Mouse (Mus musculus) hindlimb bud, embryonic 11.5 days (tissue): ENCODE data around the gene Gpc6.

ENCODE experiments used
- DNase-seq: peaks from one replicate; pipeline ENCODE4 v3.0.0-alpha.2; 2012; ENCODE audit warnings: low read depth, low spot score; ENCODE audit errors: extremely low spot score

Gpc6 gene

GRCm38 (mm10) chr14:117908231-117908920, 983.3 kb downstream of the Gpc6 start:
- DNase-seq = no peak

DNA sequence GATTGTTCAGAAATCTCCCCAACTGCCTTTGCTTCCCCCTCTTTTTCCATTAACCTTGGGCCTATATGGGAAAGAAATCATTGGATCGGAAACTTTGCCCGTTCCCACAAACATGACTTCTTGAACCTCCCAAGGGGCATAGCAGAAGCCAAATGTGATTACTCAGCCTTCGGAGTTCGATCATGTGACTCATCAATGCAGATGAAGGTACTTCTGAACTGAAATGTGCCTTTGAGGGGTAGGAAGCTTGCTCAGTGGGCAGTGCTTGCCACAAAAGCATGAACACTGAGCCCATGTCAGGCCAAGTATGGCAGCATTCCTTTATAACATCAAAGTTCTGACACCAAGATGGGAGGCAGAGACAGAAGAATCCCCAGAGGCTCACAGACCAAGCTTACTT, 983.9 kb downstream of the Gpc6 start:
- DNase-seq = no peak

DNA sequence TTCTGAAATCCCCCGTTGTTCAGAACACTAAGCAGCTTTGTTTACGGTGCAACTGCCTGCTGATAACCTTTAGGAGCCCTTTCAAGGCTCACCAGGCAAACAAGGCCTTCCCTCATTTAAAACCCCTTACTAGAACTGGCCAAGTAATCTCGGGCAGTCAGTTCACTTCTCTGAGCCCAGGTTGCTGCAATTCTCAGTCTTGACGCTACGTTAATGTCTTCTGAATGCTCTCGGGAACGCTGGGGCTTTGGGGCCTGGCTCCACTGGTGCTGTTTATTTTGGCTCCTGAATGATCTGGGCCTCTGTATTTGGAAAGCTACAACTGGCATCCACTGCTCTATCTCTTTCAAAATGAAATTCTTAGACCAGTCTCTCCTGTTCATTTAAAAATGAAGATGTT, 985.2 kb downstream of the Gpc6 start:
- DNase-seq = no peak

DNA sequence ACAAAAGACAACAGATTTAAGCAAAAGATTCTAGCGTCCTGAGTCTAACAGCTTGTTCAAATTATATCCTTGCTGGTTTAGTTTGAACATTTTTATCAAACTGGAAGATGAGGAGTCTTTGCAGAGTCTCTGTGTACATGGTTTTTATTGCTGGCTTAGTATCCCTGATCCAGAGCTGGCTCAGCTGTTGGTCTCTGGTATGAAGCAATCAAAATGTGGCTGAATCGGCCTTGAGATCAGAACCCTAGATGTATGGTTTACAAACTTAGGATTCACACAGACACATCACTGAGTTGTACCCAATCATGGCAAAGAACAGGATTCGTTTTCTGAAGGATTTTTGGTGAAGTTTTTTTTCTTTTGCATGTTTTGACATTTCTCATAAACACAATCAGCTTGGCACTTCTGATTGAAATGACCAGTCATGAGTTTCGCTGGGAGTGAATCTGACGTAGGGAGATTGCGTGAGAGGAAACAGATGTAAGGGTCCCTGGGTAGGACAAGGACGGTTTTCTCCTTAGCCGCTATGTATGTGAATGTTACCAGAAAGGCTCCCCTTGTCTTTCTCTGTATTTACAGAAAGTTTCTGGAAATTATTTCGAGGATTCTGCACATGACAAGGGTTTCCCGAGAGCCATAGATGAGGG, 987.6 kb downstream of the Gpc6 start:
- no peak for DNase-seq

DNA sequence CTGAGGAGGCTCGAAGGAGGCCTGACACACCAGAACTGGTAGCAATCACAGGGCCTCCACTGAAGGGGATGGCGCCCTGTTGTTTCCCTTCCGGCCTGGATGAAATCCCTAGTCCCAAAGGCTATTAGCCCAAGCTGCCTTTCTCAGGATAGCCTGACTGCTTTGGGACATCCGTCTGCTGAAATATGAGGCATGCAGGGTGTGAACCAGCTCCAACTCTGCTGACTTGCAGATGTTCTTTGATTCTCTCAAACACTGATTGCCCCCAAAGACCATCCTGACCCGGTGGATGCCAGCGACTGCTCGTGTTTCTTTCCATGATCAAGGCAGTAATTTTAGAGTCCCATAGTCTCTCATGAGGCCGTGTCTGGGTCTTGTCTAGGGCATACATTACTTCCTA, 991.5 kb downstream of the Gpc6 start:
- DNase-seq = no peak

DNA sequence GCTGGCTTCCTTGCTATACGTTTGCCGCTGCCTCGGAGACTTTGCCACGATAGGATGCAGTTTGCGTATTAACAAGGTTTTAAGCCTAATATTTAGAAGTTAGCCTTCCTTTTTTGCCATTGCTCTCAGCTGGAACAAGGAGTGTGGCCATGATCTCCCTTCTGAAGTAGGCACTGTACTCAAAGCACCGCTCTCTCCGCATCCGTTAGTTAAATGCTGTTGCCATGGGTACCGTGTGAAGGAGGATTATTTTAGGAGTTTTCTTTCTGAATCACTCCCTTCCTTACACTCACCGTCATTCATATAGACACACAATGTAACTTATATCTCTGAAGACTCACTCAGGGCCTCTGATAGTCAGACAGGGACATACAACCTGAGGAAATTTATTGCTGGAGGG, 993.6 kb downstream of the Gpc6 start:
- no peak for DNase-seq

- no peak for DNase-seq
Observed at GRCm38 (mm10) chr14:117919612-117920011, 994.5 kb downstream of the Gpc6 start.

GRCm38 (mm10) chr14:117921393-117922014, 996.4 kb downstream of the Gpc6 start:
- no peak for DNase-seq

DNA sequence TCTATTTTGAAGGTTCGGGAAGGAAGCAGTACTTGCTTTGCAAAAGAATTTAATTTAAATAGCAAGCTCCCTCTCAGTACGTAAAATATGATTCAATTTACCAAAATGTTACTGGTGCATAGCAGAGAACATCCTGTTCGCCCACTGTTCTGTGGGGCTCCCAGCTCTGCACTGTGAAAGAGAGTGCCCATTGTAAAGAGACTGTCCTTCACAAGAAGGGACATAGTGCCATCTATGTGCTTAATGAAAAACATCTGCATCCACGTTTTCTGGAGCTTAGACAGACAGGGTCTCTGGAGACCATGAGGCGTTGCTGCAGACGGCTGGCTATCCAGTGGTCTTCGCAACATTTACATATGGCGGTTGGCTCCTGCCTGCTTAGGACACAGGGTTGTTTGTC, 998.6 kb downstream of the Gpc6 start:
- DNase-seq = no peak

DNA sequence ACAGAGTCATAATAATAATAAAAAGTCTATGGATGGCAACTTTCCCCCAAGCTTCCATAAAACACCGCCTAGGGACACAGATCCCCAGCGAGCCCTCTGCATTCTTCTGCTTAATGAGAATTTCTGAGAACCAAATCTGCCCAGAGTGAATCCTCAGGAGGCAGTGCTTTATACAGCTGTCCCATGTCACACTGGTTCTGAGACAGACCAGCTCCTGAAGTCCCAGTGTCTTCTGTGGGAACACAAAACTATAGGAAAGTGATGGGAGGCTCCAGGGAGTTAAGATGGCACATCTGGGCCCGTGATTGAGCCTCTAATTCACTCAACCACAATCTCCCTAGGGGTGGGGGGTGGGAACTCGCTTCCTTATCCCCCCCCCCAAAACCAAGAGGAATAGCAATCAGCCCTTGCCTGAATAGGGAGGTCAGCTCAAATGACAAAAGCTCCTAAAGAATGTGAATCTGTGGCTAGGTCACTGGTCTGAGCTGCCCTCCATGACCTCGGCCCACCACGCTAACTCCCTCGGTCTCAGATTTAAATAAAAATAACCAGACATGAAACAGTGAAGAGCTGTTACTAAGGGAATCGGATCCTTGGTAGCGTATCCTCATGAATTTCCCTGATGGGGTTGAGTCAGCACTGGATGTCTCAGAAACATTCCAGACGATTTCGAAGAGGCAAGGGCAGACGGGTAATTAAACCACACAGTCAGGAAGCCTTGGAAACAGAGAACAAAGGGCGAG, 1005.2 kb downstream of the Gpc6 start:
- no peak for DNase-seq

DNA sequence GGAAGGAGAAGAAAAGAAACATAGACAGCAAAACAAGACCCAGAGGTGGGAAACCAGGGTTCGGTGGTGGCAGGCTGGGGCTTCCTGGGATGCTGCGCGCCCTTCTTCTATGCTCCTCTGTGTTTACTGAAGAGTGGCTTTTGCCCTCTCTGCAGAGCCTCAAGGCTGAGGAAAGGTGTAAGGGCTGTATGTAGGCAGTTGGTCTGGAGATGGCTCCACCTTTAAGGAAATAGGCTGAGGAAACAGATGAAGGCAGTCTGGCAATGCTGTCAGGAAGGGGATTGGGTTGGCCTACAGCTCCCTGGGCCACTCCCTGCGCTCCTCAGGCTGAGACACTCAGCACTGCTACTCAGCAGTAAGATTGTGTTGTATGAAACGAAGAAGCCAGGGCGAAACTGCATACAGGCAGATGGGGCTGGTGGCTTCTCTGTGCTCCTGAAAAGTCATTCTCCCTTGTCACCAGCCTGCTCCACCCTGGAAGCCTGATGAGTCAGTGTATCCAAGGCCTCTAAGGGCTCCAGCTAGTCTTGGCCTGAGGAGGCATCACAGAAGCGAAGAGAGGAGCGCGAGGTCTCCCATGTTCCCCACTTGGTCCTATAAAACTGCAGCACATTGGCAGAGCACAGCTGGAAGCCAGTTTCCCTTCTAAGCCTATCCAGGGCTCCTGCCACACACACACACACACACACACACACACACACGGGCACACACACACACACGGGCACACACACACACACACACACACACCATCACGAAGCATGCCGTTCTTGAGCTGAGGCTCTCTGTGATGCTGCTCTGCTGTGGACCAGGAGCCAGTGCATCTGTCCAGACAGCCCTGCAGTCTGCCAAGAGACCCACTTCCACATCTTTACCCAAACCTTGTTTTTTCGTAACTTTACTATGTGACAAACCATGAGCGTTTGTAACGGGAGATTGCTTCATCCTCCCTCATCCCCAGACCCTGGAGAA, 1006.0 kb downstream of the Gpc6 start:
- no peak for DNase-seq

DNA sequence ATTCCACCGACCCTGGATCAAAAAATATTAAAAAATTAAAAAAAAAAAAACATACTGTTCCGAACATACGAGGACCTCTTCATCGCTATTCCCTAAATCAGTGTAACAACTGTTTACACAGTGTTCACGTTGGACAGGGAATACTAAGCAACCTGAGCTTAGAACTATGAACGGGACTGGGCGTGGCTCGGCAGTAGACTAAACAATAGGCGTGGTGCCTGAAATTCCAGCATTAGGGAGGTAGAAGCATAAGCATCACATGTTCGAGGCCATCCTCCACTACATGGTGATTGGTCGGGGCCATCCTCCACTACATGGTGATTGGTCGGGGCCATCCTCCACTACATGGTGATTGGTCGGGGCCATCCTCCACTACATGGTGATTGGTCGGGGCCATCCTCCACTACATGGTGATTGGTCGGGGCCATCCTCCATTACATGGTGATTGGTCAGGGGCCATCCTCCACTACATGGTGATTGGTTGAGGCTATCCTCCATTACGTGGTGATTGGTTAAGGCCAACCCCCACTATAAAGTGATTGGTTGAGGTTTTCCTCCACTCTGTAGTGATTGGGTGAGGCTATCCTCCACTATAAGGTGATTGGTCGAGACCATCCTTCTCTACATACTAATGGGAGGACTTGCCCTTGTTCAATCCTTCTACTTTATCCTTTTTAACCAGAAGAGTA, 1007.2 kb downstream of the Gpc6 start:
- DNase-seq = no peak

DNA sequence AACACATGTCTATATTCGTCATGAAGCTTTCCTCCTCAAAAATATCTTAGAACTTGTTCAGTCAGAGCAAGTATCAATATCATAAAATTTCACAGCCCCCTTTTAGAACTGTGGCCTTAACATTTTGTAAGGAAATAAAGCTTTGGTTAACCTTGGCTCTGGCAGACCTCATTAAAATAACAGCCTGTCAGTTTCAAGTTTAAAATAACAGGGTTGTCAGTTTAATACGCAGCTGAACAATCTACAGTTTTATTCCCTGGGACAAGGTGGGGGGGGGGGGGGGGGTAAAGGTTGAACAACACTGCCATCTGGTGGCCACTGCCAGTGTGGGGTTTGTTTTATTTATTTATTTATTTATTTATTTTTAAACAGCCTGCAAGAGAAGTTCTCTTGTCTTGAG, 1013.4 kb downstream of the Gpc6 start:
- DNase-seq = no peak

DNA sequence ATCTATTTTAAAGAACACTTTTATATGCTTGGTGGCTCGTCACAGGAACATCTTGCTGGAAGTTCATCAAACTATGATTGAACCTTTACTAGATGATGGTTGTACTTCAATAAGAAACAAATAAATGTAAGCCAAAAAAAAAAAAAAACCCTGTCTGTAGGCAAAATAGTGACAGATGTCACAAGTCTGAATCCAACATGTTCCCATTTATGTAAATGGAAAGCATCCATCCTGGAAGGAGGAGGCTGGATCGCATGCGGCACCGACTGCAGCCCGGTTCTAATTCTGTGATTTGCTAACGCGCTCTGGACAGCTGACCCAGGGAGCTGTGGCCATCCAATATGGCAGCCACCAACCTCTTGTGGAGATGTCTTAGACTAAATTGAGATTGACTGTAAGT, 1014.4 kb downstream of the Gpc6 start:
- no peak for DNase-seq

GRCm38 (mm10) chr14:117945920-117946503, 1020.9 kb downstream of the Gpc6 start:
- DNase-seq = no peak

DNA sequence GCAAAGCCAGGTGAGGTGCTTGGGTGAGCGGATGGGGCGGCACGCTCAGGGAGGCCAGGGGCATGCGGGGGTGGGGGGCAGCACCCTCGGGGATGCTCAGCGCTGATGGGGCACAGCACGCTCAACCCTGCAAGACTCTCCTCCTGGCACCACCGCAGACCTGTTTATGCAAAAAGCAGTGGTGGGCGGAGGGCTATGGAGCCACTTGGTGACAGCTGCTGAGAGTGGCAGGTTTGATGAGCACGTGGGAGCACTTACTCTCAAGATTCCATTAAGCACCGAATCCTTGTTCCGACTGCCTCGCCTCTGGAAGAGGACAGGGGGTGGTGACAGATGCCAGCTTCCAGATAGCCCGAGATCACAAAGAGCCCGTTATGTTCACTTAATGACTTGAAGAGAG, 1026.2 kb downstream of the Gpc6 start:
- DNase-seq = no peak

- no peak for DNase-seq
Observed at GRCm38 (mm10) chr14:117951686-117952085, 1026.6 kb downstream of the Gpc6 start.

DNA sequence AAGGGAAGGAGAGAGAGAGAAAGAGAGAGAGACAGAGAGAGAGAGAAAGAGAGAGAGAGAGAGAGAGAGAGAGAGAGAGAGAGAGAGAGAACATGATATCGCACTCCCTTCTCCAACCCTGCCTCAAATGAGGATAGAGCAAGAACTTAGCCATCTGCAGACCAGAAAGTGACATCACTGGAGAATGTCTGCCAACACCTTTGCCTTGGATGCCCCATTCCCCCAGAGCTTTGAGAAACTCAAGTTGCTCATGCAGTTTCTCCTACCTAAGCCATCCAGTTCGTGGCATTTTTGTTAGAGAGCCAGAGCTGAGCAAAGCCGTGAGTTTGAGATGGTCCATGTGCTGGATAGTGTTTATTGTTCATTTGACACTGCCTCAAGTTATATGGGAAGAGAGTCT, 1030.9 kb downstream of the Gpc6 start:
- DNase-seq = no peak

DNA sequence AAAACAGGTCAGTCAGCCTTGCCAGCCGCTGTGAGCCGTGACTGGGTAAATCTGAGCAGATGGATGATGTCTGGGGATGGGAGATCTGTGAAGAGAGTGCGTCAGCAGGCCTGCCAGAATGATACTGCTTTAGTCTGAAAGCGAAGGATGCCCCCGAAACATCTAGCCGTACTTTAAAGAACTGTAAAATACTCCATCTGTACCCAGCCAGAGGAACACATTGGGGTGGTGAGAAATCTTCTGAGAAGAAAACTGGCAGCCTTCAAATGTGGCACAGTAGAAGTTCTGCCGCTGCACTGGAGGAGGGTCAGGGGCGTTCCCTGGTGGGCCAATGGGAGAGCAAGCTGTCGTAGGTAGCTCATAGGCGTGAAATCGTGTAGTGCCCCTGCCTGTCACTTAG, 1033.3 kb downstream of the Gpc6 start:
- no peak for DNase-seq

- no peak for DNase-seq
Observed at GRCm38 (mm10) chr14:117961267-117961666, 1036.2 kb downstream of the Gpc6 start.
